Mouse (Mus musculus) liver, embryonic 14.5 days (tissue): ENCODE results near the gene Ezr. TPM values are rescaled to one million over a fixed set of nuclear protein-coding genes. Genes with fewer than 3 reads are reported as not detected.

Experiments
- ATAC-seq: fragments of 200-750 bp; cut with Nextera tagmentation; 2 replicates; pipeline ENCODE4 v1.8.0; 2017; ENCODE audit warnings: moderate number of reproducible peaks, mild to moderate bottlenecking, moderate library complexity; ENCODE audit not compliant: insufficient read depth
- DNase-seq, 3 experiments: peaks; one replicate each; pipeline ENCODE4 v3.0.0-alpha.2; 2012 to 2013; ENCODE audit warnings: low read depth in 3 of 3, low spot score in 3 of 3
- H3K27ac ChIP-seq: fragments of 300-500 bp; sonication (generic); 2 replicates; pipeline ENCODE4 v1.5.1; 2014; ENCODE audit warnings: moderate library complexity, mild to moderate bottlenecking, control low read depth, inconsistent platforms
- H3K27me3 ChIP-seq: fragments of 300-500 bp; sonication (generic); 2 replicates; pipeline ENCODE4 v1.6.1; 2014; ENCODE audit warnings: mild to moderate bottlenecking, low read length, moderate library complexity; ENCODE audit not compliant: control insufficient read depth, insufficient read depth
- H3K36me3 ChIP-seq: fragments of 300-500 bp; sonication (generic); replicated peaks from 2 replicates; pipeline ENCODE4 v1.6.1; 2014; ENCODE audit warnings: low read depth; ENCODE audit not compliant: control insufficient read depth, insufficient read depth
- H3K4me1 ChIP-seq, 2 experiments: fragments of 200-500 bp in 1 of 2; fragments of 300-500 bp in 1 of 2; sonication (generic) in 1 of 2; replicated peaks; 2 replicates each; pipeline ENCODE4 v1.6.1; 2012 to 2014; ENCODE audit warnings: antibody characterized with exemption in 1 of 2, inconsistent platforms in 1 of 2, low read length in 1 of 2; ENCODE audit not compliant: control insufficient read depth in 2 of 2, insufficient read depth in 2 of 2
- H3K4me2 ChIP-seq: fragments of 300-500 bp; sonication (generic); 2 replicates; pipeline ENCODE4 v1.6.1; 2014; ENCODE audit warnings: low read depth, mild to moderate bottlenecking, control low read depth, moderate library complexity
- H3K4me3 ChIP-seq, 2 experiments: fragments of 200-500 bp in 1 of 2; fragments of 300-500 bp in 1 of 2; sonication (generic) in 1 of 2; 2 replicates each; pipeline ENCODE4 v1.5.1; 2012 to 2014; ENCODE audit warnings: low read depth in 2 of 2, low read length in 2 of 2, mild to moderate bottlenecking in 2 of 2, control low read depth in 1 of 2, inconsistent platforms in 1 of 2, moderate library complexity in 1 of 2; ENCODE audit not compliant: insufficient read depth in 1 of 2
- H3K9ac ChIP-seq: fragments of 300-500 bp; sonication (generic); replicated peaks from 2 replicates; pipeline ENCODE4 v1.6.1; 2014; ENCODE audit warnings: mild to moderate bottlenecking, control low read depth, moderate library complexity
- H3K9me3 ChIP-seq: fragments of 300-500 bp; sonication (generic); 2 replicates; pipeline ENCODE4 v1.6.1; 2016; ENCODE audit warnings: low read length, mixed read lengths; ENCODE audit not compliant: control insufficient read depth
- CTCF ChIP-seq: IDR thresholded peaks from 2 replicates; pipeline ENCODE4 v1.5.1; 2016; ENCODE audit warnings: antibody characterized with exemption, low read depth, control low read depth
- EP300 ChIP-seq: IDR thresholded peaks from 2 replicates; pipeline ENCODE4 v1.6.1; 2016; ENCODE audit warnings: antibody characterized with exemption, low read depth
- WGBS: fragments of 180-500 bp; shearing (Covaris S2); extraction: QIAGEN DNeasy Blood & Tissue Kit; methylation state at CpG from one replicate; pipeline ENCODE4 v1.1.7; 2014; ENCODE audit not compliant: insufficient replicate concordance; 5-methylcytosine and 5-hydroxymethylcytosine counted together
- polyA plus RNA-seq, 2 experiments: library from polyadenylated mRNA; depleted of rRNA in 1 of 2; stranded (reverse) in 1 of 2; unstranded in 1 of 2; fragments of >200 nt; fragmentation: Nextera tagmentation in 1 of 2; extraction: Ambion mirVana in 1 of 2; gene quantifications; 2 replicates each; pipeline versions ENCODE4 v1.2.1 to v1.2.3; 2012 to 2014

The Ezr gene
- polyA plus RNA-seq, 2 experiments: 31.2 to 41.7 TPM

DNA sequence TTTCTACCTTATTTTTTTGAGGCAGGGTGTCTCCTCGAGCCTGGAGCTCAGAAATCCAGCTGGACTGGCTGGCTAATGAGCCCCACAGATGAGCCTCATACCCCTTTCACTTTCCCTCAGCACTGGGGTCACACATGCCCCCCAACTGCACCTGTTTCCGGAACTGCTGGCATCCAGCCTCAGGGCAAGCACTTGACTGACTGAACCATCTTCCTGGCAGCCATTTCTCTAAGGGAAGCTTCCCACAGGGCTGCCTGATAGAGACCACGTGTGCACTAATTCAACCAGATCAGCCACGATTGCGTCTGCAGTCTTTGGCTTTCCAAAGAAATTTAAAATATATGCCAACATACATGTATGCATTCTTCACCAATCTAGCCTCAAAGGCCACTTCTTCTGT is 37.1 kb downstream of the Ezr start:
- DNase-seq: no peak
- peaks cover 38% of the 10 kb centered on the region for H3K36me3 ChIP-seq
- no peak for ATAC-seq
- no peak overlapping the region for H3K4me3 ChIP-seq
- H3K27ac ChIP-seq: no peak overlapping the region
- no peaks in the 10 kb centered on the region for H3K27me3 ChIP-seq
- no peak overlapping the region for H3K9ac ChIP-seq
- no peaks in the 10 kb centered on the region for H3K9me3 ChIP-seq
- no peak overlapping the region for H3K4me2 ChIP-seq
- TF ChIP-seq CTCF: no peak
- no peak for TF ChIP-seq EP300
- WGBS: 79% methylated on average over 5 of the region's 5 CpGs
- peaks cover 0 to 12% of the 10 kb centered on the region in 2 experiments; a peak in 2 of 4 replicates for H3K4me1 ChIP-seq

DNA sequence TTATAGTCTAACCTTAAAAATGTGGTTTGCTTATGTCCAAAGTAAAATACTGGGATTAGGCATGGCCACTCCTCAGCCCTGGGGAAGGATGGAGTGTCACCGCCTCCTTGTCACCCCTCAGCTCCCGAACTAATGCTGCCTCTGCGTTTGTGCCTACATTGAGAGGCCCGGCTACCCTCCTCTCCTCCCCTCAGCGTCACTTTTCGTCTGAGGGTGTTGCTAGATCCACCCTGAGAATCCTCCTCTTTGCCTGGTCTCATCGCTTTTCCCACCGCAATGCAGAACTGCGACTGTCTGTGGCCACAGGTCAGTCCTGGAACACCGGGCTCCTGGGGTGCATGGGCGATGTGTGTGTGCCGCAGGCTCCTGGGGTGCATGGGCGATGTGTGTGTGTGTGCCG is 37.7 kb downstream of the Ezr start:
- DNase-seq (no peak), ATAC-seq (no peak)
- peaks cover 37% of the 10 kb centered on the region for H3K36me3 ChIP-seq
- H3K9ac ChIP-seq: no peak overlapping the region
- WGBS: 89% methylated on average over 14 of the region's 14 CpGs
- H3K4me3 ChIP-seq: no peak overlapping the region
- TF ChIP-seq EP300: no peak
- no peak for TF ChIP-seq CTCF
- peaks cover 0 to 12% of the 10 kb centered on the region in 2 experiments; a peak in 2 of 4 replicates for H3K4me1 ChIP-seq
- H3K4me2 ChIP-seq: no peak overlapping the region
- H3K27ac ChIP-seq: no peak overlapping the region
- H3K9me3 ChIP-seq: no peaks in the 10 kb centered on the region
- H3K27me3 ChIP-seq: no peaks in the 10 kb centered on the region

DNA sequence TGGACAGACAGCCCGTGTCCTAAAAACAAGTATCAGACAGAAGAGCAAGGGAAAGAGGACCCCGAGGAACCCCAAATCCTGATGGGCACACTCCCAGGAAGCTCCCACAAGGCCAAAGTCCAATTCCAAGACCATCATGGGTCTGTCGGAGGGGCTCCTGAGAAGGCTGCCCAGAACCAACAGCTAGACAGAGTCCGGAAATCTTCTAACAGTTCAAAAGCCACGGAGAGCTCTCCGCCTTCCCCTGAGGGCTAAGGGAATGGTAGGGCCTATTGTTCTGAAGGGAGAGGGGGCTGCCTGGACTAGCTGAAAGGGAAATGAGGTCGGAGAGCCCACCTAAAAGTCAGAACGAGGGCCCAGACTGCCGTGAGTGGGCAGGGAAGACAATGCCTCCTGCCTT is 38.2 kb downstream of the Ezr start:
- H3K36me3 ChIP-seq: peaks cover 40% of the 10 kb centered on the region
- TF ChIP-seq EP300: no peak
- TF ChIP-seq CTCF: no peak
- ATAC-seq (no peak), DNase-seq (no peak)
- no peaks in the 10 kb centered on the region for H3K27me3 ChIP-seq
- WGBS: 43% methylated on average over 9 of the region's 9 CpGs
- H3K4me2 ChIP-seq: no peak overlapping the region
- H3K9me3 ChIP-seq: no peaks in the 10 kb centered on the region
- H3K9ac ChIP-seq: no peak overlapping the region
- no peak overlapping the region for H3K27ac ChIP-seq
- H3K4me1 ChIP-seq: peaks cover 0 to 12% of the 10 kb centered on the region in 2 experiments; a peak in 2 of 4 replicates
- H3K4me3 ChIP-seq: no peak overlapping the region

DNA sequence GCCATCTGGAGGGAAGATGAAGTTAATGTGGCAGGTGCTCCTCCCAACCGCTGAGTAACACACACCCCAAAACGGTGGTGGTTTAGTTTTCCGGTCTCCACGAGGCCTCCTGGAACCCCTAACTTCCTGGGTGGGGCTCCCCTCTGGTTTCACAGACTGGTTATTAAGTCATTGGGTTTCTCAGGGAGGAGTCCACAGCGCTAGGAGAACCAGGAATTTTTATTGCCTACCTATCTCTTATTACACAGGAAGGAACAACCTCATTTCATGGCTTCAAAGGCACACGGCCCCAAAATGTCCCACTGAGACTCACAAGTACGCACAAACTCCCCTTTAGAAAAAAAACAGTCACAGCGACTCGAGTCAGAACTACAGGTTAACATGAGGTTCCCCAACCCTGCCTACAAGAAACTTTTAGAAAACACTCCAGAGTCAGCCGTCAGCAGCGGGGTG is 38.8 kb downstream of the Ezr start:
- H3K4me2 ChIP-seq: no peak overlapping the region
- H3K36me3 ChIP-seq: peaks cover 45% of the 10 kb centered on the region
- H3K27me3 ChIP-seq: no peaks in the 10 kb centered on the region
- peaks cover 0 to 12% of the 10 kb centered on the region in 2 experiments; a peak in 2 of 4 replicates for H3K4me1 ChIP-seq
- H3K9ac ChIP-seq: no peak overlapping the region
- no peak overlapping the region for H3K4me3 ChIP-seq
- no peak overlapping the region for H3K27ac ChIP-seq
- no peak for DNase-seq
- no peak for ATAC-seq
- no peaks in the 10 kb centered on the region for H3K9me3 ChIP-seq
- 29% methylated on average over 11 of the region's 11 CpGs for WGBS
- TF ChIP-seq CTCF: no peak
- TF ChIP-seq EP300: no peak

DNA sequence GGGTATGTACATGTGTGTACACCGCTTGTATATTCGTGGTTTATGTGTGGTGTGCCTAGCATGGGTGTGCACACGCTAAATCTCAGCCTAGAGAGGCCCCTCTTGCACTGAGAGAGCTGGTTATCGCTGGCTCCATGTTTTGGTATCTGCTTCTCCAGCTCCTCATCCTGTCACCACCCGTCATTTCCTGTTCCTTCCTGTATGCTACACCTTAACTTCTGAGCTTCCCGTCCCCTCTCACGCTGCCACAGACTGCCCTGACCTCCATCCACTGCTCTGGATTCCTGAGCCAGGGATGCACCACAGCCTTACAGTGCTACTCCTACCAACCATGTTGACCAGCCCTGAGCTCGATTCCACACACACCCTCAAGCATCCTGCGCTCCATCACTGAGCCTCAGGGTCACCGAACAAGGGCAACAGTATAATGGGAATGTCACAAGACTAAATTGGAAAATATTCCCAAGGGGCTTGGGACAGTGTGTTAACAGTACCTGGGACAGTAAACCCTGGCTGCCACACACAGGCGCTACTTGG is 39.5 kb downstream of the Ezr start:
- ATAC-seq: peak; percentile 30; the same call in 1 of the 2 replicates
- peaks cover 46% of the 10 kb centered on the region for H3K36me3 ChIP-seq
- no peak overlapping the region for H3K9ac ChIP-seq
- no peak for DNase-seq
- no peak overlapping the region for H3K4me2 ChIP-seq
- H3K27ac ChIP-seq: no peak overlapping the region
- WGBS: 48% methylated on average over 11 of the region's 11 CpGs
- no peak for TF ChIP-seq EP300
- TF ChIP-seq CTCF: no peak
- H3K27me3 ChIP-seq: no peaks in the 10 kb centered on the region
- H3K4me1 ChIP-seq: peaks cover 0 to 12% of the 10 kb centered on the region in 2 experiments; a peak in 2 of 4 replicates
- H3K9me3 ChIP-seq: no peaks in the 10 kb centered on the region
- H3K4me3 ChIP-seq: no peak overlapping the region
